15 mouse cellular contexts compared by ENCODE assay signal in the genomic region with DNA sequence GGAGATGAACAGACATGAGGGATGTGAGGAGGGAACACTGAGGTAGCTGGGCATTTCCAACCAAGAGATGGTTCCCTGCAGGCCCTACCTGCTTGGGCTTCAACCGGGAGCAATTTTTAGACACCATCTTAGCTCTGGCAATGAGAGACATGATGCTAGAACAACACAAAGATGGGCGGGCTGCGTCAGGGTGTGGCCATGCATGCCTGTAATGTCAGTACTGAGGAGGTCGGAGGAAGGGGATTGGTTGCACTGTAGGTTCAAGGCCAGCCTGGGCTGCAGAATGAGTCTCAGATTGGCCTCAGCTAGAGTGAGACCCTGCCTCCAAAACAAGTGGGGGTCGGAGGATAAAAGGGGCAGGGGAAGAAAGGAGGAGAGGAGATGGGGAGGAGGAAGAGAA. TPM values are rescaled to one million over a fixed set of nuclear protein-coding genes. Genes with fewer than 3 reads are reported as not detected.
DNase-seq lines count a peak whose midpoint lies in the region; ATAC-seq and TF ChIP-seq lines count a peak whose summit lies in the region.
"Had no signal": no experiment of that assay in that cellular context is flagged by ENCODE, and none has a peak within 500 bp of the region (broad histone marks: within the 10 kb centered on the region; RNA-seq: fewer than 3 reads in every experiment).

No protein-coding gene starts in this region.

- H3K4me1 ChIP-seq in forebrain, embryonic 12.5 days = peaks cover 22% of the 10 kb centered on the region
- peaks cover 12% of the 10 kb centered on the region for H3K4me1 ChIP-seq in forebrain, embryonic 14.5 days (ENCODE audit: control insufficient read depth, insufficient read depth, low read length)
- H3K4me1 ChIP-seq in kidney, postnatal 0 days (replicated peaks; ENCODE audit: insufficient read depth, low read length) = peaks cover 68% of the 10 kb centered on the region
- peaks cover 76% of the 10 kb centered on the region for H3K4me1 ChIP-seq in embryonic facial prominence, embryonic 14.5 days (ENCODE audit: control insufficient read depth, insufficient read depth, low read length)
- H3K4me1 ChIP-seq in limb, embryonic 14.5 days (ENCODE audit: control insufficient read depth, insufficient read depth, low read length) = peaks cover 77% of the 10 kb centered on the region

- H3K27me3 ChIP-seq in forebrain, embryonic 12.5 days = peaks cover 41% of the 10 kb centered on the region
- H3K27me3 ChIP-seq in forebrain, embryonic 14.5 days (replicated peaks; ENCODE audit: control insufficient read depth, insufficient read depth, low read length) = 0 out of 2 replicates have a peak, but pooled peaks cover 3% of the 10 kb centered on the region
- no peaks in the 10 kb centered on the region for H3K27me3 ChIP-seq in kidney, postnatal 0 days (ENCODE audit: insufficient read depth, low read length)
- no peaks in the 10 kb centered on the region for H3K27me3 ChIP-seq in embryonic facial prominence, embryonic 14.5 days (replicated peaks; ENCODE audit: control insufficient read depth, insufficient read depth, low read length)
- no peaks in the 10 kb centered on the region for H3K27me3 ChIP-seq in limb, embryonic 14.5 days (ENCODE audit: control insufficient read depth, insufficient read depth, low read length)
- H3K27me3 ChIP-seq: Patski had no signal

- TF ChIP-seq POLR2A in limb, embryonic 14.5 days (IDR thresholded peaks at IDR 0.05; ENCODE audit: borderline replicate concordance, extremely low read depth, insufficient read depth, insufficient read length) = no peak

- 77% methylated on average over 5 of the region's 5 CpGs for WGBS in forebrain, embryonic 12.5 days
- 85% methylated on average over 5 of the region's 5 CpGs for WGBS in forebrain, embryonic 14.5 days
- 69% methylated on average over 5 of the region's 5 CpGs for WGBS in kidney, postnatal 0 days
- WGBS in embryonic facial prominence, embryonic 14.5 days = 80% methylated on average over 5 of the region's 5 CpGs
- WGBS in limb, embryonic 14.5 days = 75% methylated on average over 5 of the region's 5 CpGs

- no peak for TF ChIP-seq CTCF in kidney, postnatal 0 days (IDR thresholded peaks at IDR 0.05; ENCODE audit: low read depth)

- H3K4me2 ChIP-seq in forebrain, embryonic 12.5 days = no peak overlapping the region
- H3K4me2 ChIP-seq in forebrain, embryonic 14.5 days (ENCODE audit: low read length) = no peak overlapping the region
- H3K4me2 ChIP-seq in kidney, postnatal 0 days (ENCODE audit: low read length) = peak overlapping the region; percentile 64
- H3K4me2 ChIP-seq in embryonic facial prominence, embryonic 14.5 days (ENCODE audit: low read depth, low read length) = peak overlapping the region; percentile 71
- H3K4me2 ChIP-seq in limb, embryonic 14.5 days (replicated peaks; ENCODE audit: low read depth, low read length, severe bottlenecking) = peak overlapping the region; percentile 54
- H3K4me2 ChIP-seq: liver, embryonic 11.5 days; midbrain, embryonic 11.5 days had no signal

- H3K27ac ChIP-seq in forebrain, embryonic 12.5 days = no peak overlapping the region
- H3K27ac ChIP-seq in forebrain, embryonic 14.5 days (ENCODE audit: low read depth, low read length) = no peak overlapping the region
- H3K27ac ChIP-seq in kidney, postnatal 0 days = no peak overlapping the region
- no peak overlapping the region for H3K27ac ChIP-seq in embryonic facial prominence, embryonic 14.5 days (replicated peaks; ENCODE audit: low read depth, low read length)
- peak overlapping the region; percentile 82 for H3K27ac ChIP-seq in limb, embryonic 14.5 days (replicated peaks; ENCODE audit: low read depth, low read length)
- H3K27ac ChIP-seq: forebrain, embryonic 10.5 days had no signal

- no peaks in the 10 kb centered on the region for H3K36me3 ChIP-seq in forebrain, embryonic 12.5 days (replicated peaks)
- H3K36me3 ChIP-seq in forebrain, embryonic 14.5 days (ENCODE audit: control insufficient read depth, insufficient read depth, low read length) = no peaks in the 10 kb centered on the region
- no peaks in the 10 kb centered on the region for H3K36me3 ChIP-seq in kidney, postnatal 0 days (ENCODE audit: insufficient read depth, low read length)
- no peaks in the 10 kb centered on the region for H3K36me3 ChIP-seq in embryonic facial prominence, embryonic 14.5 days (ENCODE audit: control insufficient read depth, insufficient read depth, low read length)
- peaks cover 8% of the 10 kb centered on the region for H3K36me3 ChIP-seq in limb, embryonic 14.5 days (ENCODE audit: control insufficient read depth, insufficient read depth, low read length)
- H3K36me3 ChIP-seq: forebrain, embryonic 10.5 days had no signal

- DNase-seq in forebrain, embryonic 14.5 days (ENCODE audit: low spot score) = no peak
- no peak for DNase-seq in kidney, postnatal 0 days (ENCODE audit: low spot score)
- DNase-seq in kidney, adult 9 months = no peak
- no peak for DNase-seq in embryonic facial prominence, embryonic 14.5 days (ENCODE audit: low spot score)
- no peak for DNase-seq in limb, embryonic 14.5 days (ENCODE audit: low spot score)
- no peak for DNase-seq in adrenal gland, adult 18-20 months (ENCODE audit: low spot score in 2 of 2)
- DNase-seq: cerebellum, adult 9-11 months; gastrocnemius, postnatal 36 days had no signal

- no peaks in the 10 kb centered on the region for H3K9me3 ChIP-seq in forebrain, embryonic 12.5 days
- no peaks in the 10 kb centered on the region for H3K9me3 ChIP-seq in forebrain, embryonic 14.5 days (replicated peaks; ENCODE audit: control insufficient read depth, low read length)
- H3K9me3 ChIP-seq in kidney, postnatal 0 days (replicated peaks; ENCODE audit: low read length) = no peaks in the 10 kb centered on the region
- no peaks in the 10 kb centered on the region for H3K9me3 ChIP-seq in embryonic facial prominence, embryonic 14.5 days (ENCODE audit: control insufficient read depth, low read length)
- no peaks in the 10 kb centered on the region for H3K9me3 ChIP-seq in limb, embryonic 14.5 days (ENCODE audit: control insufficient read depth, low read length)
- H3K9me3 ChIP-seq: forebrain, embryonic 10.5 days had no signal

- H3K9ac ChIP-seq in forebrain, embryonic 12.5 days = 0 out of 2 replicates have a peak overlapping the region, but pooled peaks have one; percentile 3
- H3K9ac ChIP-seq in forebrain, embryonic 14.5 days (ENCODE audit: low read length) = no peak overlapping the region
- H3K9ac ChIP-seq in kidney, postnatal 0 days (ENCODE audit: low read depth, low read length) = 0 out of 2 replicates have a peak overlapping the region, but pooled peaks have one; percentile 8
- H3K9ac ChIP-seq in embryonic facial prominence, embryonic 14.5 days (ENCODE audit: low read depth, low read length) = peak overlapping the region; percentile 77; the same call in 1 of the 2 replicates
- H3K9ac ChIP-seq in limb, embryonic 14.5 days (ENCODE audit: low read depth, low read length, severe bottlenecking) = peak overlapping the region; percentile 77

- no peak overlapping the region for H3K4me3 ChIP-seq in forebrain, embryonic 12.5 days (replicated peaks)
- H3K4me3 ChIP-seq in forebrain, embryonic 14.5 days (ENCODE audit: low read depth, low read length) = no peak overlapping the region
- peak overlapping the region; percentile 45 for H3K4me3 ChIP-seq in kidney, postnatal 0 days (replicated peaks; ENCODE audit: low read depth, low read length)
- peak overlapping the region; percentile 57 for H3K4me3 ChIP-seq in embryonic facial prominence, embryonic 14.5 days (ENCODE audit: low read depth, low read length)
- H3K4me3 ChIP-seq in limb, embryonic 14.5 days (replicated peaks; ENCODE audit: low read length) = peak overlapping the region; percentile 68
- H3K4me3 ChIP-seq: forebrain, embryonic 10.5 days had no signal

- no peak for ATAC-seq in forebrain, embryonic 12.5 days (ENCODE audit: low FRiP score)
- ATAC-seq in forebrain, embryonic 14.5 days = no peak
- ATAC-seq in kidney, postnatal 0 days (replicated peaks; ENCODE audit: low FRiP score, low read depth) = no peak
- no peak for ATAC-seq in embryonic facial prominence, embryonic 14.5 days (ENCODE audit: low read depth)
- no peak for ATAC-seq in limb, embryonic 14.5 days (ENCODE audit: low FRiP score, low read depth)
- ATAC-seq in CD4-positive, CD25-positive, alpha-beta regulatory T cell, adult 4 months = no peak
- ATAC-seq: Patski had no signal

RNA-seq across cellular contexts. Expression of a gene that starts 1.6 kb away (rescaled TPM):
- polyA plus RNA-seq in forebrain, embryonic 12.5 days (2016; fragmentation: Nextera tagmentation; extraction: Ambion mirVana) = 3.0 and 3.8 TPM in 2 replicates
- polyA plus RNA-seq in forebrain, embryonic 14.5 days (2014; fragmentation: Nextera tagmentation; extraction: Ambion mirVana) = 3.0 and 4.8 TPM in 2 replicates
- polyA plus RNA-seq in kidney, postnatal 0 days (2015; fragmentation: Nextera tagmentation; extraction: Ambion mirVana) = 18.1 and 19.8 TPM in 2 replicates
- 34.8 and 35.1 TPM in 2 replicates for polyA plus RNA-seq in embryonic facial prominence, embryonic 14.5 days (2014; fragmentation: Nextera tagmentation; extraction: Ambion mirVana)
- 59.9 and 80.6 TPM in 2 replicates for polyA plus RNA-seq in limb, embryonic 14.5 days (2012; rRNA removed)
- polyA plus RNA-seq in limb, embryonic 14.5 days (2014; fragmentation: Nextera tagmentation; extraction: Ambion mirVana) = 47.1 and 49.2 TPM in 2 replicates
- 10 to 100 TPM in 1 of 2 experiments, 1 to 10 TPM in 1; 7.3 to 19.1 TPM for total RNA-seq in adrenal gland, adult 18-20 months (2021)
- polyA plus RNA-seq in CD4-positive, CD25-positive, alpha-beta regulatory T cell, adult 4 months (2017; shearing (Covaris generic)) = not detected

RNA-seq across cellular contexts. Expression of a gene that starts 2.0 kb away (rescaled TPM):
- not detected in 2 replicates for polyA plus RNA-seq in forebrain, embryonic 12.5 days (2016; fragmentation: Nextera tagmentation; extraction: Ambion mirVana)
- not detected in 2 replicates for polyA plus RNA-seq in forebrain, embryonic 14.5 days (2014; fragmentation: Nextera tagmentation; extraction: Ambion mirVana)
- 0.11 TPM in 1 of 2 replicates, not detected in the other for polyA plus RNA-seq in kidney, postnatal 0 days (2015; fragmentation: Nextera tagmentation; extraction: Ambion mirVana)
- polyA plus RNA-seq in embryonic facial prominence, embryonic 14.5 days (2014; fragmentation: Nextera tagmentation; extraction: Ambion mirVana) = 1.7 and 2.7 TPM in 2 replicates
- 2.6 and 2.9 TPM in 2 replicates for polyA plus RNA-seq in limb, embryonic 14.5 days (2012; rRNA removed)
- polyA plus RNA-seq in limb, embryonic 14.5 days (2014; fragmentation: Nextera tagmentation; extraction: Ambion mirVana) = 1.7 and 1.8 TPM in 2 replicates
- 1 to 10 TPM in 1 of 2 experiments, under 1 TPM in 1; 0.66 to 6.0 TPM for total RNA-seq in adrenal gland, adult 18-20 months (2021)
- polyA plus RNA-seq in CD4-positive, CD25-positive, alpha-beta regulatory T cell, adult 4 months (2017; shearing (Covaris generic)) = not detected
- total RNA-seq: gastrocnemius, postnatal 36 days; layer of hippocampus, adult 8-10 months had no signal
- polyA plus RNA-seq: forebrain, embryonic 10.5 days; liver, embryonic 11.5 days; midbrain, embryonic 11.5 days; Patski had no signal

Comparison
In these comparisons a context has a peak if more than half of its experiments do, and no peak if none do; other contexts are left out.
1. H3K4me2 ChIP-seq: peak in kidney, postnatal 0 days (single experiment), embryonic facial prominence, embryonic 14.5 days (single experiment) and limb, embryonic 14.5 days (single experiment); none in forebrain, embryonic 12.5 days (single experiment) and forebrain, embryonic 14.5 days (single experiment).
2. H3K4me3 ChIP-seq: peak in kidney, postnatal 0 days (single experiment), embryonic facial prominence, embryonic 14.5 days (single experiment) and limb, embryonic 14.5 days (single experiment); none in forebrain, embryonic 12.5 days (single experiment) and forebrain, embryonic 14.5 days (single experiment).